Mouse (Mus musculus) MEL (cell line): ENCODE results near the gene Col24a1. TPM values are rescaled to one million over a fixed set of nuclear protein-coding genes. Genes with fewer than 3 reads are reported as not detected.

Experiments used
- DNase-seq: peaks from one replicate; pipeline ENCODE4 v3.0.0; 2011; ENCODE audit warnings: low read depth, low spot score
- H3K27ac ChIP-seq: 2 replicates; pipeline ENCODE4 v1.5.1; 2012; ENCODE audit warnings: low read depth, mild to moderate bottlenecking, control low read depth, low read length, moderate library complexity; ENCODE audit not compliant: control insufficient read depth
- H3K27me3 ChIP-seq, 2 experiments: fragments of 150-350 bp in 1 of 2; sonication (generic) in 1 of 2; 2 replicates each; pipeline ENCODE4 v1.6.1; 2012; ENCODE audit warnings: low read length in 2 of 2, mild to moderate bottlenecking in 2 of 2, improper control_type of control experiment in 1 of 2, moderate library complexity in 1 of 2; ENCODE audit not compliant: insufficient read depth in 2 of 2, control insufficient read depth in 1 of 2
- H3K36me3 ChIP-seq, 2 experiments: 2 replicates each; pipeline ENCODE4 v1.6.1; 2012 to 2014; ENCODE audit warnings: low read length in 2 of 2, improper control_type of control experiment in 1 of 2, inconsistent platforms in 1 of 2, mild to moderate bottlenecking in 1 of 2; ENCODE audit not compliant: insufficient read depth in 2 of 2, control insufficient read depth in 1 of 2
- H3K4me1 ChIP-seq, 2 experiments: fragments of 150-350 bp in 1 of 2; sonication (generic) in 1 of 2; 2 replicates each; pipeline ENCODE4 v1.6.1; 2012; ENCODE audit warnings: low read length in 2 of 2, improper control_type of control experiment in 1 of 2, mild to moderate bottlenecking in 1 of 2; ENCODE audit not compliant: insufficient read depth in 2 of 2, control insufficient read depth in 1 of 2
- H3K4me3 ChIP-seq, 2 experiments: fragments of 150-350 bp in 1 of 2; sonication (generic) in 1 of 2; 2 replicates each; pipeline ENCODE4 v1.5.1; 2012; ENCODE audit warnings: low read depth in 2 of 2, low read length in 2 of 2, mild to moderate bottlenecking in 2 of 2, moderate library complexity in 2 of 2, control low read depth in 1 of 2, improper control_type of control experiment in 1 of 2; ENCODE audit not compliant: control insufficient read depth in 1 of 2, insufficient read depth in 1 of 2
- H3K79me2 ChIP-seq: 2 replicates; pipeline ENCODE4 v1.6.1; 2012; ENCODE audit warnings: mild to moderate bottlenecking, low read length, moderate library complexity; ENCODE audit not compliant: control insufficient read depth, poor library complexity, insufficient read depth
- H3K9ac ChIP-seq: 2 replicates; pipeline ENCODE4 v1.6.1; 2012; ENCODE audit warnings: low read depth, mild to moderate bottlenecking, control low read depth, low read length, moderate library complexity; ENCODE audit not compliant: control insufficient read depth, poor library complexity, severe bottlenecking
- H3K9me3 ChIP-seq: fragments of 150-350 bp; sonication (generic); replicated peaks from 2 replicates; pipeline ENCODE4 v1.6.1; 2012; ENCODE audit warnings: mild to moderate bottlenecking, low read length, improper control_type of control experiment, moderate library complexity; ENCODE audit not compliant: insufficient read depth
- BHLHE40 ChIP-seq: IDR thresholded peaks from 2 replicates; pipeline ENCODE4 v1.6.1; 2012; ENCODE audit warnings: low read depth, mild to moderate bottlenecking, inconsistent platforms, low read length, improper control_type of control experiment, borderline replicate concordance
- CHD1 ChIP-seq: IDR thresholded peaks from 2 replicates; pipeline ENCODE4 v1.6.1; 2012; ENCODE audit warnings: low read depth, mild to moderate bottlenecking, inconsistent platforms, low read length, improper control_type of control experiment
- CHD2 ChIP-seq: IDR thresholded peaks from 2 replicates; pipeline ENCODE4 v1.6.1; 2011; ENCODE audit warnings: low read length, improper control_type of control experiment
- CTCF ChIP-seq, 3 experiments: IDR thresholded peaks in 2 of 3; conservative IDR thresholded peaks in 1 of 3; 2 replicates each; pipeline ENCODE4 v1.5.1; 2011 to 2012; ENCODE audit warnings: low read length in 3 of 3, low read depth in 2 of 3, mild to moderate bottlenecking in 2 of 3, improper control_type of control experiment in 1 of 3, inconsistent platforms in 1 of 3, mixed read lengths in 1 of 3, moderate library complexity in 1 of 3; ENCODE audit not compliant: control insufficient read depth in 1 of 3, insufficient read depth in 1 of 3, poor library complexity in 1 of 3, severe bottlenecking in 1 of 3
- E2F4 ChIP-seq: IDR thresholded peaks from 2 replicates; pipeline ENCODE4 v1.6.1; 2011; ENCODE audit warnings: low read depth, low read length, improper control_type of control experiment, borderline replicate concordance
- EP300 ChIP-seq, 2 experiments: IDR thresholded peaks; 2 replicates each; pipeline ENCODE4 v1.6.1; 2011; ENCODE audit warnings: improper control_type of control experiment in 2 of 2, low read length in 2 of 2, low read depth in 1 of 2, mild to moderate bottlenecking in 1 of 2
- ETS1 ChIP-seq: IDR thresholded peaks from 2 replicates; pipeline ENCODE4 v1.6.1; 2012; ENCODE audit warnings: low read depth, mild to moderate bottlenecking, inconsistent platforms, low read length, improper control_type of control experiment, moderate library complexity
- GABPA ChIP-seq: IDR thresholded peaks from 2 replicates; pipeline ENCODE4 v1.6.1; 2012; ENCODE audit warnings: low read depth, mild to moderate bottlenecking, inconsistent platforms, low read length, improper control_type of control experiment, moderate library complexity
- GATA1 ChIP-seq: IDR thresholded peaks from 2 replicates; pipeline ENCODE4 v1.6.1; 2011; ENCODE audit warnings: low read depth, low read length, improper control_type of control experiment
- KAT2A ChIP-seq: conservative IDR thresholded peaks from 2 replicates; pipeline ENCODE4 v1.6.1; 2012; ENCODE audit warnings: low read depth, low read length, improper control_type of control experiment, inconsistent platforms
- MAFK ChIP-seq: IDR thresholded peaks from 2 replicates; pipeline ENCODE4 v1.6.1; 2011; ENCODE audit warnings: low read depth, mild to moderate bottlenecking, low read length, improper control_type of control experiment, borderline replicate concordance
- MEF2A ChIP-seq: IDR thresholded peaks from 2 replicates; pipeline ENCODE4 v1.6.1; 2014; ENCODE audit warnings: low read depth, mild to moderate bottlenecking, inconsistent platforms, low read length, improper control_type of control experiment; ENCODE audit not compliant: poor library complexity, insufficient replicate concordance, severe bottlenecking; ENCODE audit errors: extremely low read depth
- MXI1 ChIP-seq: IDR thresholded peaks from 2 replicates; pipeline ENCODE4 v1.6.1; 2011; ENCODE audit warnings: mild to moderate bottlenecking, low read depth, low read length, improper control_type of control experiment
- MYC ChIP-seq: IDR thresholded peaks from 2 replicates; pipeline ENCODE4 v1.6.1; 2011; ENCODE audit warnings: low read depth, mild to moderate bottlenecking, low read length, improper control_type of control experiment, moderate library complexity
- NELFE ChIP-seq: IDR thresholded peaks from 2 replicates; pipeline ENCODE4 v1.6.1; 2011; ENCODE audit warnings: low read depth, low read length, improper control_type of control experiment
- POLR2AphosphoS2 ChIP-seq: IDR thresholded peaks from 2 replicates; pipeline ENCODE4 v1.6.1; 2011; ENCODE audit warnings: low read length, improper control_type of control experiment
- POLR2AphosphoS5 ChIP-seq: IDR thresholded peaks from 2 replicates; pipeline ENCODE4 v1.6.1; 2012; ENCODE audit warnings: low read depth, borderline replicate concordance, mild to moderate bottlenecking, inconsistent platforms, low read length, moderate library complexity, mixed read lengths
- RAD21 ChIP-seq: IDR thresholded peaks from 2 replicates; pipeline ENCODE4 v1.6.1; 2011; ENCODE audit warnings: mild to moderate bottlenecking, low read depth, low read length, improper control_type of control experiment
- RCOR1 ChIP-seq: IDR thresholded peaks from 2 replicates; pipeline ENCODE4 v1.6.1; 2012; ENCODE audit warnings: low read depth, mild to moderate bottlenecking, inconsistent platforms, low read length, improper control_type of control experiment
- TAL1 ChIP-seq: IDR thresholded peaks from 2 replicates; pipeline ENCODE4 v1.6.1; 2012; ENCODE audit warnings: mild to moderate bottlenecking, inconsistent platforms, low read length, moderate library complexity, mixed read lengths
- TCF12 ChIP-seq: IDR thresholded peaks from 2 replicates; pipeline ENCODE4 v1.6.1; 2014; ENCODE audit warnings: low read depth, mild to moderate bottlenecking, inconsistent platforms, low read length, improper control_type of control experiment, moderate library complexity
- UBTF ChIP-seq: IDR thresholded peaks from 2 replicates; pipeline ENCODE4 v1.6.1; 2012; ENCODE audit warnings: low read depth, mild to moderate bottlenecking, inconsistent platforms, low read length, improper control_type of control experiment, moderate library complexity, borderline replicate concordance; ENCODE audit not compliant: insufficient read depth
- USF1 ChIP-seq: IDR thresholded peaks from 2 replicates; pipeline ENCODE4 v1.6.1; 2014; ENCODE audit warnings: low read depth, mild to moderate bottlenecking, inconsistent platforms, low read length, improper control_type of control experiment, moderate library complexity
- USF2 ChIP-seq, 2 experiments: IDR thresholded peaks; 2 replicates each; pipeline ENCODE4 v1.6.1; 2011 to 2012; ENCODE audit warnings: improper control_type of control experiment in 2 of 2, low read length in 2 of 2, borderline replicate concordance in 1 of 2, inconsistent platforms in 1 of 2, low read depth in 1 of 2, mild to moderate bottlenecking in 1 of 2; ENCODE audit not compliant: insufficient read depth in 1 of 2
- ZC3H11A ChIP-seq: IDR thresholded peaks from 2 replicates; pipeline ENCODE4 v1.6.1; 2012; ENCODE audit warnings: low read depth, mild to moderate bottlenecking, inconsistent platforms, low read length, improper control_type of control experiment
- ZKSCAN1 ChIP-seq: IDR thresholded peaks from 2 replicates; pipeline ENCODE4 v1.6.1; 2012; ENCODE audit warnings: low read depth, mild to moderate bottlenecking, inconsistent platforms, low read length, improper control_type of control experiment, moderate library complexity
- ZMIZ1 ChIP-seq: IDR thresholded peaks from 2 replicates; pipeline ENCODE4 v1.6.1; 2012; ENCODE audit warnings: low read depth, mild to moderate bottlenecking, inconsistent platforms, low read length, improper control_type of control experiment, moderate library complexity
- polyA plus RNA-seq, 2 experiments: library from polyadenylated mRNA; stranded (reverse) in 1 of 2; unstranded in 1 of 2; fragments of >175 nt in 1 of 2; fragments of >200 nt in 1 of 2; gene quantifications; 2 replicates each; pipeline versions ENCODE4 v1.2.1 to v1.2.4; 2012; ENCODE audit warnings: low replicate concordance in 2 of 2, low read depth in 1 of 2; ENCODE audit not compliant: insufficient read length in 2 of 2, insufficient read depth in 1 of 2, missing spikeins in 1 of 2
- total RNA-seq: library from RNA; depleted of rRNA; stranded (reverse); fragments of 300-350 nt; gene quantifications from 2 replicates; pipeline ENCODE4 v1.2.3, GENCODE M21; 2012

The Col24a1 gene
- total and polyA plus RNA-seq, 3 experiments = not detected

DNA sequence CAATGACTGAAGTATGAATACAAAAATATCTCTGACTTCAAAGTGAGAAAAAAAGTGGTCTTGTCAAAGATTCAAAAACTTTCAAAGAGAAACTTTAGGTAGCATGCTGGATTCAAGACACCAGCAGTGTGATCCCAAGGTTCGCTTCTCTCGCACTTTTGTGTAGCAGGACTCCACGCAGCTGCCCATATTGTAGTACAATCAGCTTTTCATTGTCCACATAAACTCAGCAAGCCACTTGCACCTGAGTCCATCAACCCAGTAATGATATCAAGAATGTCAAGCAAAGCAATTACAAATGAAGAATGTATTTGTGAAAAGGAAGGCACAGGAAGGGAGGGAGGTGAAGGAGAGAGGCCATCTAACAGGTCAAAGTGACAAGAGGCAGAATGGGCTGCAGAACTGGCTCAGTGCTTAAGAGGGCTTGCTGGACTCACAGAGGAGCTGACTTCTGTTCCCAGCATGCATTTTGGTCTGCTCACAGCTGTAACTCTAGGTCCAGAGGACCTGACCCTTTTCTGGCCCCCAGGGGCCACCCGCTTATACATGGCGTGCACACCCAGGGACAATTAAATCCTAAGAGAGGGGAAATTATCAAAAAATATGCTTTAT, 7.8 kb downstream of the Col24a1 start:
- Histone ChIP-seq H3K36me3 (no peaks in the 10 kb centered on the region), H3K27me3 (no peaks in the 10 kb centered on the region), H3K4me3 (no peak overlapping the region), H3K4me1 (no peaks in the 10 kb centered on the region), H3K79me2 (no peaks in the 10 kb centered on the region), H3K9ac (no peak overlapping the region), H3K27ac (no peak overlapping the region), H3K9me3 (no peaks in the 10 kb centered on the region)
- TF ChIP-seq MAFK (no peak), E2F4 (no peak), GATA1 (no peak), ZMIZ1 (no peak), ZC3H11A (no peak), MXI1 (no peak), MYC (no peak), USF1 (no peak), UBTF (no peak), BHLHE40 (no peak), KAT2A (no peak), CHD2 (no peak), EP300 (IDR thresholded peaks at IDR 0.05; ENCODE audit: low read depth in 1 of 2, low read length in 2 of 2) (no peak)
- DNase-seq = no peak

- Histone ChIP-seq H3K27ac (no peak overlapping the region), H3K79me2 (no peaks in the 10 kb centered on the region), H3K4me1 (no peaks in the 10 kb centered on the region), H3K4me3 (no peak overlapping the region), H3K9ac (no peak overlapping the region), H3K27me3 (no peaks in the 10 kb centered on the region), H3K9me3 (no peaks in the 10 kb centered on the region), H3K36me3 (no peaks in the 10 kb centered on the region)
- TF ChIP-seq POLR2AphosphoS2 = no peak
- TF ChIP-seq GATA1 = no peak
- TF ChIP-seq NELFE = no peak
- no peak for TF ChIP-seq POLR2AphosphoS5
- no peak for TF ChIP-seq MAFK
- TF ChIP-seq USF1 = no peak
- TF ChIP-seq RAD21 = no peak
- TF ChIP-seq ZKSCAN1 = no peak
- no peak for TF ChIP-seq CHD1
- no peak for TF ChIP-seq BHLHE40
- no peak for TF ChIP-seq RCOR1
- no peak for TF ChIP-seq EP300 (IDR thresholded peaks at IDR 0.05; ENCODE audit: low read depth in 1 of 2, low read length in 2 of 2)
- TF ChIP-seq ETS1 = no peak
- TF ChIP-seq GABPA = no peak
- TF ChIP-seq CTCF (IDR thresholded peaks at IDR 0.05 in 2 of 3, conservative IDR thresholded peaks at IDR 0.05 in 1 of 3; ENCODE audit: control insufficient read depth in 1 of 3, insufficient read depth in 1 of 3, low read depth in 2 of 3, low read length in 3 of 3, poor library complexity in 1 of 3, severe bottlenecking in 1 of 3) = no peak
- no peak for TF ChIP-seq TCF12
- TF ChIP-seq ZC3H11A = no peak
- TF ChIP-seq USF2 (IDR thresholded peaks at IDR 0.05; ENCODE audit: borderline replicate concordance in 1 of 2, insufficient read depth in 1 of 2, low read depth in 1 of 2, low read length in 2 of 2) = no peak
- no peak for TF ChIP-seq MEF2A
- TF ChIP-seq TAL1 = no peak
- DNase-seq = no peak
These were observed 13.0 kb downstream of the Col24a1 start for GRCm38 (mm10) chr3:145305311-145305710.
